Mouse (Mus musculus): ENCODE data around the gene Gna15. TPM values are rescaled to one million over a fixed set of nuclear protein-coding genes. Genes with fewer than 3 reads are reported as not detected.

The Gna15 gene
- total and polyA plus RNA-seq, 3 experiments: 23.0 to 142 (median 33.0) TPM

- Histone ChIP-seq H3K9ac (ENCODE audit: control insufficient read depth, low read depth, low read length, poor library complexity, severe bottlenecking) (no peak overlapping the region), H3K4me3 (ENCODE audit: control insufficient read depth in 1 of 2, insufficient read depth in 1 of 2, low read depth in 2 of 2, low read length in 2 of 2) (no peak overlapping the region), H3K9me3 (replicated peaks; ENCODE audit: insufficient read depth, low read length) (no peaks in the 10 kb centered on the region), H3K27ac (ENCODE audit: control insufficient read depth, low read depth, low read length) (no peak overlapping the region), H3K36me3 (ENCODE audit: control insufficient read depth in 1 of 2, insufficient read depth in 2 of 2, low read length in 2 of 2) (peaks cover 0 to 7% of the 10 kb centered on the region in 2 experiments; a peak in 3 of 4 replicates), H3K4me1 (ENCODE audit: control insufficient read depth in 1 of 2, insufficient read depth in 2 of 2, low read length in 2 of 2) (peaks cover 0 to 12% of the 10 kb centered on the region in 2 experiments; a peak in 2 of 4 replicates), H3K27me3 (ENCODE audit: control insufficient read depth in 1 of 2, insufficient read depth in 2 of 2, low read length in 2 of 2) (no peaks in the 10 kb centered on the region), H3K79me2 (ENCODE audit: control insufficient read depth, insufficient read depth, low read length, poor library complexity) (peaks cover 27% of the 10 kb centered on the region)
- no peak for DNase-seq (ENCODE audit: low read depth, low spot score)
- no peak for TF ChIP-seq ZKSCAN1 (IDR thresholded peaks at IDR 0.05; ENCODE audit: low read depth, low read length)
- no peak for TF ChIP-seq MYC (IDR thresholded peaks at IDR 0.05; ENCODE audit: low read depth, low read length)
- TF ChIP-seq NRF1 (IDR thresholded peaks at IDR 0.05; ENCODE audit: insufficient read depth, low read depth, low read length, poor library complexity, severe bottlenecking): no peak
- no peak for TF ChIP-seq ZNF384 (IDR thresholded peaks at IDR 0.05; ENCODE audit: low read depth, low read length)
- no peak for TF ChIP-seq POLR2AphosphoS2 (IDR thresholded peaks at IDR 0.05; ENCODE audit: low read length)
- no peak for TF ChIP-seq ZMIZ1 (IDR thresholded peaks at IDR 0.05; ENCODE audit: low read depth, low read length)
- no peak for TF ChIP-seq MAFK (IDR thresholded peaks at IDR 0.05; ENCODE audit: borderline replicate concordance, low read depth, low read length)
- TF ChIP-seq CTCF (IDR thresholded peaks at IDR 0.05 in 2 of 3, conservative IDR thresholded peaks at IDR 0.05 in 1 of 3; ENCODE audit: control insufficient read depth in 1 of 3, insufficient read depth in 1 of 3, low read depth in 2 of 3, low read length in 3 of 3, poor library complexity in 1 of 3, severe bottlenecking in 1 of 3): no peak
- TF ChIP-seq CHD2 (IDR thresholded peaks at IDR 0.05; ENCODE audit: low read length): no peak
- no peak for TF ChIP-seq GABPA (IDR thresholded peaks at IDR 0.05; ENCODE audit: low read depth, low read length)
- no peak for TF ChIP-seq SIN3A (IDR thresholded peaks at IDR 0.05; ENCODE audit: low read length)
- TF ChIP-seq CHD1 (IDR thresholded peaks at IDR 0.05; ENCODE audit: low read depth, low read length): no peak
Measured at GRCm38 (mm10) chr10:81491018-81491417, 33.0 kb downstream of the Gna15 start.

- no peak for TF ChIP-seq MAX (IDR thresholded peaks at IDR 0.05; ENCODE audit: low read length)
- no peak for TF ChIP-seq CHD1 (IDR thresholded peaks at IDR 0.05; ENCODE audit: low read depth, low read length)
- no peak for TF ChIP-seq ZMIZ1 (IDR thresholded peaks at IDR 0.05; ENCODE audit: low read depth, low read length)
- no peak for TF ChIP-seq UBTF (IDR thresholded peaks at IDR 0.05; ENCODE audit: borderline replicate concordance, insufficient read depth, low read depth, low read length)
- no peak for TF ChIP-seq USF2 (IDR thresholded peaks at IDR 0.05; ENCODE audit: borderline replicate concordance in 1 of 2, insufficient read depth in 1 of 2, low read depth in 1 of 2, low read length in 2 of 2)
- TF ChIP-seq GATA1 (IDR thresholded peaks at IDR 0.05; ENCODE audit: low read depth, low read length): no peak
- TF ChIP-seq SMC3 (IDR thresholded peaks at IDR 0.05; ENCODE audit: low read depth, low read length): no peak
- TF ChIP-seq MEF2A (IDR thresholded peaks at IDR 0.05; ENCODE audit: extremely low read depth, insufficient replicate concordance, low read depth, low read length, poor library complexity, severe bottlenecking): no peak
- no peak for TF ChIP-seq POLR2AphosphoS5 (IDR thresholded peaks at IDR 0.05; ENCODE audit: borderline replicate concordance, low read depth, low read length)
- TF ChIP-seq ZNF384 (IDR thresholded peaks at IDR 0.05; ENCODE audit: low read depth, low read length): no peak
- TF ChIP-seq MYC (IDR thresholded peaks at IDR 0.05; ENCODE audit: low read depth, low read length): no peak
- TF ChIP-seq ZC3H11A (IDR thresholded peaks at IDR 0.05; ENCODE audit: low read depth, low read length): no peak
- TF ChIP-seq RAD21 (IDR thresholded peaks at IDR 0.05; ENCODE audit: low read depth, low read length): no peak
- peaks cover 0 to 5% of the 10 kb centered on the region in 2 experiments; a peak in 3 of 4 replicates for H3K36me3 ChIP-seq (ENCODE audit: control insufficient read depth in 1 of 2, insufficient read depth in 2 of 2, low read length in 2 of 2)
- no peak for DNase-seq (ENCODE audit: low read depth, low spot score)
- peaks cover 0 to 16% of the 10 kb centered on the region in 2 experiments; a peak in 2 of 4 replicates for H3K4me1 ChIP-seq (ENCODE audit: control insufficient read depth in 1 of 2, insufficient read depth in 2 of 2, low read length in 2 of 2)
- no peaks in the 10 kb centered on the region for H3K9me3 ChIP-seq (replicated peaks; ENCODE audit: insufficient read depth, low read length)
- H3K79me2 ChIP-seq (ENCODE audit: control insufficient read depth, insufficient read depth, low read length, poor library complexity): peaks cover 16% of the 10 kb centered on the region
- H3K27ac ChIP-seq (ENCODE audit: control insufficient read depth, low read depth, low read length): no peak overlapping the region
- H3K4me3 ChIP-seq (ENCODE audit: control insufficient read depth in 1 of 2, insufficient read depth in 1 of 2, low read depth in 2 of 2, low read length in 2 of 2): no peak overlapping the region
- H3K27me3 ChIP-seq (ENCODE audit: control insufficient read depth in 1 of 2, insufficient read depth in 2 of 2, low read length in 2 of 2): no peaks in the 10 kb centered on the region
- no peak overlapping the region for H3K9ac ChIP-seq (ENCODE audit: control insufficient read depth, low read depth, low read length, poor library complexity, severe bottlenecking)
Measured at GRCm38 (mm10) chr10:81489941-81490340, 34.1 kb downstream of the Gna15 start.

Data from MEL (cell line).